ENCODE assay signal across 8 mouse cellular contexts in the genomic region with DNA sequence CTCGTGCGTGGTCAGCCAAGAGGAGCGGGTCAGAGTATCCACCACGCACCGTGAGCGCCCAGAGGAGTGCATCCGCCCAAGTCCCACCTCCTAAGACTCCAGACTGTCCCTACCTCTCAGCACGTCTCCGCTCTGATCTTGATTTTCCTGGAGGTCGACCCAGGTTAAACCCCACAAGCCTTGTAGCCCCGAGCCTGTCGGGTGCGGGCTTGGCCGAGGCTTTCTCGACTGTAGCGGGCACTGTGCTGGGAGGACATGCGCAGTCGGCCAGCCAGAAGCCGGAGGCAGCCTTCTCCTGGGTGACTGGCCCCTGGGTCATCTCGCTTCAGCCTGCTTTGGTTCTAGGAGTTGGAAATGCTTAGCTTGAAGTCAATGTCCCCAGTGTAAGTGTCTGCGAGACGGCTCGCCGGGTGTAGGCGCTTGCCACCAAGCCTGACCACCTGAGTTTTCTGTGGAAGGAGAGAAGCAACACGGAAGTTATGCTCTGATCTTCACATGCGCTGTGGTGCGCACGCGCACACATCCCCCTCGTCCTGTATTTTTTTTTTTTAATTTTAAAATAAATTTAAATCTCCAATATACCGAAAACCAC. TPM values are rescaled to one million over a fixed set of nuclear protein-coding genes. Genes with fewer than 3 reads are reported as not detected.
DNase-seq lines count a peak whose midpoint lies in the region; ATAC-seq and TF ChIP-seq lines count a peak whose summit lies in the region.

No protein-coding gene starts in this region.

- no peaks in the 10 kb centered on the region for H3K9me3 ChIP-seq in ES-Bruce4 (replicated peaks; ENCODE audit: control insufficient read depth, insufficient read depth, low read length, poor library complexity, severe bottlenecking)
- H3K9me3 ChIP-seq in midbrain, embryonic 11.5 days (ENCODE audit: control insufficient read depth, low read length): no peaks in the 10 kb centered on the region

- no peak for TF ChIP-seq CTCF in ES-Bruce4 (IDR thresholded peaks at IDR 0.05; ENCODE audit: low read depth, low read length)

- ATAC-seq in midbrain, embryonic 11.5 days (ENCODE audit: low FRiP score): peak; percentile 66

- DNase-seq in adrenal gland, adult 2 months: peak; percentile 58
- DNase-seq in adrenal gland, adult 18-20 months (ENCODE audit: low spot score in 2 of 2): no peak
- DNase-seq in embryo, embryonic 10 days (ENCODE audit: low spot score): peak; percentile 56
- peak; percentile 22 for DNase-seq in heart, postnatal 4 days
- peak; percentile 30 to 50 for DNase-seq in layer of hippocampus, postnatal 10 days (ENCODE audit: low spot score in 2 of 2)
- peak; percentile 90 for DNase-seq in midbrain, embryonic 11.5 days (ENCODE audit: low spot score, missing footprints)
- DNase-seq in splenic B cell, adult 2 months (ENCODE audit: low read depth, low spot score): peak; percentile 26

- H3K27me3 ChIP-seq in ES-Bruce4 (ENCODE audit: control insufficient read depth, insufficient read depth, low read length, poor library complexity, severe bottlenecking): no peaks in the 10 kb centered on the region
- H3K27me3 ChIP-seq in midbrain, embryonic 11.5 days (ENCODE audit: control insufficient read depth, insufficient read depth, low read length): peaks cover 4% of the 10 kb centered on the region; the same call in 1 of the 2 replicates
- H3K27me3 ChIP-seq in splenic B cell, adult 2 months (ENCODE audit: control insufficient read depth, insufficient read depth, low read length, poor library complexity, severe bottlenecking): no peaks in the 10 kb centered on the region

- peak overlapping the region; percentile 44 for H3K9ac ChIP-seq in ES-Bruce4 (ENCODE audit: low read depth, poor library complexity, severe bottlenecking)
- H3K9ac ChIP-seq in midbrain, embryonic 11.5 days (ENCODE audit: low read length): peak overlapping the region; percentile 61

- H3K4me2 ChIP-seq in midbrain, embryonic 11.5 days: peak overlapping the region; percentile 92

- no peaks in the 10 kb centered on the region for H3K4me1 ChIP-seq in ES-Bruce4 (ENCODE audit: control insufficient read depth, insufficient read depth, low read length)
- peaks cover 3% of the 10 kb centered on the region for H3K4me1 ChIP-seq in midbrain, embryonic 11.5 days (ENCODE audit: control insufficient read depth, insufficient read depth, low read length)

- H3K36me3 ChIP-seq in ES-Bruce4 (ENCODE audit: control insufficient read depth, insufficient read depth, low read length, poor library complexity, severe bottlenecking): no peaks in the 10 kb centered on the region
- no peaks in the 10 kb centered on the region for H3K36me3 ChIP-seq in midbrain, embryonic 11.5 days (ENCODE audit: control insufficient read depth, insufficient read depth, low read length)
- no peaks in the 10 kb centered on the region for H3K36me3 ChIP-seq in splenic B cell, adult 2 months (ENCODE audit: control insufficient read depth, insufficient read depth, low read length, poor library complexity, severe bottlenecking)

- 17% methylated on average over 32 of the region's 32 CpGs for WGBS in midbrain, embryonic 11.5 days

- H3K4me3 ChIP-seq in ES-Bruce4 (ENCODE audit: low read depth, low read length): peak overlapping the region; percentile 71
- H3K4me3 ChIP-seq in midbrain, embryonic 11.5 days (ENCODE audit: low read depth, low read length): peak overlapping the region; percentile 47

- TF ChIP-seq EP300 in ES-Bruce4 (IDR thresholded peaks at IDR 0.05; ENCODE audit: insufficient read depth, low read depth, low read length): no peak

- H3K27ac ChIP-seq in ES-Bruce4 (ENCODE audit: insufficient read depth, low read length): no peak overlapping the region
- H3K27ac ChIP-seq in midbrain, embryonic 11.5 days (ENCODE audit: low read depth, low read length): no peak overlapping the region

- TF ChIP-seq POLR2A in ES-Bruce4 (IDR thresholded peaks at IDR 0.05; ENCODE audit: insufficient read depth, low read length): no peak

RNA-seq across cellular contexts. Expression of gene Grid1, which starts 50.2 kb away (rescaled TPM):
- under 1 TPM; 0.62 to 0.63 TPM for total RNA-seq in adrenal gland, adult 2 months (2021)
- polyA plus RNA-seq in adrenal gland, adult 2 months (2012; rRNA removed): 0.12 and 0.18 TPM in 2 replicates
- 1 to 10 TPM in 1 of 2 experiments, under 1 TPM in 1; 0.80 to 1.1 TPM for total RNA-seq in adrenal gland, adult 18-20 months (2021)
- 0.24 and 1.3 TPM in 2 replicates for polyA plus RNA-seq in ES-Bruce4 (2011; ENCODE audit: insufficient read depth, insufficient read length, low read depth, missing spikeins)
- under 1 TPM; 0.09 to 0.24 TPM for total RNA-seq in heart, postnatal 4 days (2021)
- total RNA-seq in layer of hippocampus, postnatal 10 days (2021): 10 to 100 TPM; 48.4 to 51.1 TPM
- polyA plus RNA-seq in midbrain, embryonic 11.5 days (2014; fragmentation: Nextera tagmentation; extraction: Ambion mirVana): 0.55 and 0.61 TPM in 2 replicates

Comparison
In these comparisons a context has a peak if more than half of its experiments do, and no peak if none do; other contexts are left out.
1. DNase-seq: peak in adrenal gland, adult 2 months (single experiment), embryo, embryonic 10 days (single experiment), heart, postnatal 4 days (single experiment), layer of hippocampus, postnatal 10 days (2 of 2), midbrain, embryonic 11.5 days (single experiment) and splenic B cell, adult 2 months (single experiment); none in adrenal gland, adult 18-20 months (0 of 2).
2. RNA of gene Grid1, which starts 50.2 kb away (total RNA-seq): 48.4 to 51.1 TPM in layer of hippocampus, postnatal 10 days; 0.80 to 1.1 TPM in adrenal gland, adult 18-20 months, 0.62 to 0.63 TPM in adrenal gland, adult 2 months and 0.09 to 0.24 TPM in heart, postnatal 4 days; every median in the first group is over 10 times any median in the second.